Mouse (Mus musculus): ENCODE data around the gene Mia. TPM values are rescaled to one million over a fixed set of nuclear protein-coding genes. Genes with fewer than 3 reads are reported as not detected.

The Mia gene
- total RNA-seq, 2 experiments from 2014 or later, result 0.57 TPM; not detected in 1

GRCm38 (mm10) chr7:27185986-27186385 lies 5.0 kb upstream of the Mia start:
- no peak for DNase-seq

GRCm38 (mm10) chr7:27184964-27185363 lies 4.0 kb upstream of the Mia start:
- DNase-seq, result no peak

GRCm38 (mm10) chr7:27182498-27182897 lies 1.5 kb upstream of the Mia start:
- DNase-seq, result no peak

GRCm38 (mm10) chr7:27180036-27180435 lies 921 bp downstream of the Mia start:
- peak; percentile 68 to 80 for DNase-seq

GRCm38 (mm10) chr7:27179217-27179918 lies 1.6 kb downstream of the Mia start:
- DNase-seq, result no peak

GRCm38 (mm10) chr7:27178324-27179216 lies 2.4 kb downstream of the Mia start, which contains the start of gene Rab4b:
Rab4b (minus strand) TSS chr7:27178896.
- DNase-seq, result peak; percentile 99 to 100

- DNase-seq, result no peak
These were observed 3.0 kb downstream of the Mia start for GRCm38 (mm10) chr7:27177942-27178323.

- DNase-seq, result no peak
These were observed 6.1 kb downstream of the Mia start for GRCm38 (mm10) chr7:27174896-27175295.

- DNase-seq, result no peak
These were observed 6.5 kb downstream of the Mia start for GRCm38 (mm10) chr7:27174496-27174895.

GRCm38 (mm10) chr7:27170981-27171380 lies 10.0 kb downstream of the Mia start:
- DNase-seq, result no peak

GRCm38 (mm10) chr7:27168371-27168770 lies 12.6 kb downstream of the Mia start:
- no peak for DNase-seq

- DNase-seq, result no peak
These were observed 13.4 kb downstream of the Mia start for GRCm38 (mm10) chr7:27167475-27168094.

GRCm38 (mm10) chr7:27166614-27167474 lies 14.1 kb downstream of the Mia start, which contains the start of gene Egln2:
Egln2 (minus strand) TSS chr7:27166802.
- DNase-seq, result peak; percentile 96 to 97

- DNase-seq, result peak; percentile 90 to 94
These were observed 14.7 kb downstream of the Mia start for GRCm38 (mm10) chr7:27166229-27166613.

- peak in 1 of 2 experiments; percentile 31 for DNase-seq
These were observed 15.3 kb downstream of the Mia start for GRCm38 (mm10) chr7:27165696-27166095.

GRCm38 (mm10) chr7:27165007-27165655 lies 15.8 kb downstream of the Mia start:
- DNase-seq, result peak in 1 of 2 experiments; percentile 35

GRCm38 (mm10) chr7:27164112-27164947 lies 16.6 kb downstream of the Mia start:
- peak in 1 of 2 experiments; percentile 21 for DNase-seq

GRCm38 (mm10) chr7:27163450-27163805 lies 17.5 kb downstream of the Mia start:
- DNase-seq, result no peak

GRCm38 (mm10) chr7:27162780-27163449 lies 18.0 kb downstream of the Mia start:
- no peak for DNase-seq

- peak in 1 of 2 experiments; percentile 61 for DNase-seq
These were observed 19.2 kb downstream of the Mia start for GRCm38 (mm10) chr7:27161744-27162143.
